Comparison of ENCODE assay signal across 7 mouse cellular contexts in genomic region chr13:58274259-58274991, GRCm38 (mm10). TPM values are rescaled to one million over a fixed set of nuclear protein-coding genes. Genes with fewer than 3 reads are reported as not detected.
A peak's percentile ranks its signal among the peaks of the same experiment; 100 is the strongest.
DNase-seq lines count a peak whose midpoint lies in the region; ATAC-seq and TF ChIP-seq lines count a peak whose summit lies in the region.

No protein-coding gene starts in this region.

- intact Hi-C loops in gastrocnemius, postnatal 14 days (cut with DNase I; ENCODE audit: low total_unique reads) = no loop called here

- ATAC-seq in intestine, embryonic 15.5 days = peak; percentile 87
- peak; percentile 80 for ATAC-seq in midbrain, embryonic 12.5 days (ENCODE audit: low FRiP score, low read depth)

- H3K4me2 ChIP-seq in intestine, embryonic 15.5 days (replicated peaks) = peak overlapping the region; percentile 85
- H3K4me2 ChIP-seq in midbrain, embryonic 12.5 days (replicated peaks) = peak overlapping the region; percentile 82

- under 1% methylated on average over 83 of the region's 84 CpGs for WGBS in intestine, embryonic 15.5 days
- WGBS in limb, embryonic 10.5 days = under 1% methylated on average over 84 of the region's 84 CpGs
- under 1% methylated on average over 64 of the region's 84 CpGs for WGBS in midbrain, embryonic 12.5 days

- peak overlapping the region; percentile 41 for H3K4me3 ChIP-seq in cortical plate, adult 2 months (ENCODE audit: insufficient read depth, low read length)
- H3K4me3 ChIP-seq in intestine, embryonic 15.5 days (replicated peaks) = peak overlapping the region; percentile 96
- H3K4me3 ChIP-seq in limb, embryonic 10.5 days = peak overlapping the region; percentile 87
- H3K4me3 ChIP-seq in midbrain, embryonic 12.5 days = peak overlapping the region; percentile 84

- H3K36me3 ChIP-seq in intestine, embryonic 15.5 days = no peaks in the 10 kb centered on the region
- H3K36me3 ChIP-seq in limb, embryonic 10.5 days = no peaks in the 10 kb centered on the region
- H3K36me3 ChIP-seq in midbrain, embryonic 12.5 days = no peaks in the 10 kb centered on the region

- no peaks in the 10 kb centered on the region for H3K9me3 ChIP-seq in intestine, embryonic 15.5 days
- H3K9me3 ChIP-seq in limb, embryonic 10.5 days (replicated peaks) = no peaks in the 10 kb centered on the region
- H3K9me3 ChIP-seq in midbrain, embryonic 12.5 days = no peaks in the 10 kb centered on the region

- peak overlapping the region; percentile 81 for H3K9ac ChIP-seq in intestine, embryonic 15.5 days
- peak overlapping the region; percentile 83 for H3K9ac ChIP-seq in midbrain, embryonic 12.5 days (replicated peaks)

- DNase-seq in adrenal gland, adult 18-20 months (ENCODE audit: low spot score in 2 of 2) = peak; percentile 75
- DNase-seq in gastrocnemius, postnatal 14 days = peak; percentile 81
- peak; percentile 82 for DNase-seq in limb, embryonic 10.5 days (ENCODE audit: low spot score)
- peak; percentile 43 to 69 for DNase-seq in spleen, postnatal 10 days (ENCODE audit: low spot score in 2 of 2)

- H3K27ac ChIP-seq in cortical plate, adult 2 months (ENCODE audit: insufficient read depth, low read length) = no peak overlapping the region
- peak overlapping the region; percentile 77 for H3K27ac ChIP-seq in intestine, embryonic 15.5 days
- H3K27ac ChIP-seq in limb, embryonic 10.5 days = peak overlapping the region; percentile 89
- H3K27ac ChIP-seq in midbrain, embryonic 12.5 days (replicated peaks) = peak overlapping the region; percentile 83

- no peak for TF ChIP-seq CTCF in cortical plate, adult 2 months (IDR thresholded peaks at IDR 0.05; ENCODE audit: extremely low read depth, insufficient read depth, low read length)

- no peak for TF ChIP-seq POLR2A in cortical plate, adult 2 months (IDR thresholded peaks at IDR 0.05; ENCODE audit: extremely low read depth, insufficient read depth, low read length)

- H3K27me3 ChIP-seq in intestine, embryonic 15.5 days (replicated peaks) = no peaks in the 10 kb centered on the region
- H3K27me3 ChIP-seq in limb, embryonic 10.5 days (ENCODE audit: low read depth, poor library complexity, severe bottlenecking) = peaks cover 36% of the 10 kb centered on the region
- H3K27me3 ChIP-seq in midbrain, embryonic 12.5 days = peaks cover 15% of the 10 kb centered on the region; the same call in 1 of the 2 replicates

- H3K4me1 ChIP-seq in cortical plate, adult 2 months (ENCODE audit: control insufficient read depth, insufficient read depth, low read length) = no peaks in the 10 kb centered on the region; the same call in 1 of the 2 replicates
- H3K4me1 ChIP-seq in intestine, embryonic 15.5 days (replicated peaks) = 0 out of 2 replicates have a peak, but pooled peaks cover 5% of the 10 kb centered on the region
- peaks cover 20% of the 10 kb centered on the region for H3K4me1 ChIP-seq in limb, embryonic 10.5 days
- peaks cover 23% of the 10 kb centered on the region for H3K4me1 ChIP-seq in midbrain, embryonic 12.5 days

RNA-seq across cellular contexts. Expression of gene Gkap1, which starts 1.1 kb away (rescaled TPM):
- 10 to 100 TPM; 54.5 to 83.4 TPM for total RNA-seq in adrenal gland, adult 18-20 months (2021)
- 21.2 and 21.5 TPM in 2 replicates for polyA plus RNA-seq in cortical plate, adult 2 months (2012; rRNA removed)
- 10 to 100 TPM; 15.8 to 17.4 TPM for total RNA-seq in gastrocnemius, postnatal 14 days (2021)
- polyA plus RNA-seq in intestine, embryonic 15.5 days (2015; fragmentation: Nextera tagmentation; extraction: Ambion mirVana) = 20.0 and 21.5 TPM in 2 replicates
- polyA plus RNA-seq in limb, embryonic 10.5 days (2016; fragmentation: Nextera tagmentation; extraction: Ambion mirVana) = 10.6 and 12.8 TPM in 2 replicates
- 36.2 and 40.0 TPM in 2 replicates for polyA plus RNA-seq in midbrain, embryonic 12.5 days (2016; fragmentation: Nextera tagmentation; extraction: Ambion mirVana)

RNA-seq across cellular contexts. Expression of gene Ubqln1, which starts 59.0 kb away (rescaled TPM):
- total RNA-seq in adrenal gland, adult 18-20 months (2021) = 100 to 1,000 TPM; 151 to 156 TPM
- 112 and 119 TPM in 2 replicates for polyA plus RNA-seq in cortical plate, adult 2 months (2012; rRNA removed)
- total RNA-seq in gastrocnemius, postnatal 14 days (2021) = 10 to 100 TPM; 40.7 to 43.2 TPM
- polyA plus RNA-seq in intestine, embryonic 15.5 days (2015; fragmentation: Nextera tagmentation; extraction: Ambion mirVana) = 102 and 107 TPM in 2 replicates
- 153 and 158 TPM in 2 replicates for polyA plus RNA-seq in limb, embryonic 10.5 days (2016; fragmentation: Nextera tagmentation; extraction: Ambion mirVana)
- 164 and 165 TPM in 2 replicates for polyA plus RNA-seq in midbrain, embryonic 12.5 days (2016; fragmentation: Nextera tagmentation; extraction: Ambion mirVana)

Comparison
In these comparisons a context has a peak if more than half of its experiments do, and no peak if none do; other contexts are left out.
1. H3K4me3 ChIP-seq: peak in every context shown above with its lines; median percentile 96 in intestine, embryonic 15.5 days; 87 in limb, embryonic 10.5 days; 84 in midbrain, embryonic 12.5 days; 41 in cortical plate, adult 2 months.